Mouse (Mus musculus): ENCODE data around the gene Rras2. TPM values are rescaled to one million over a fixed set of nuclear protein-coding genes. Genes with fewer than 3 reads are reported as not detected.

Gene Rras2
- polyA plus RNA-seq, 1 experiment from 2014 or later, result 21.2 TPM

DNA sequence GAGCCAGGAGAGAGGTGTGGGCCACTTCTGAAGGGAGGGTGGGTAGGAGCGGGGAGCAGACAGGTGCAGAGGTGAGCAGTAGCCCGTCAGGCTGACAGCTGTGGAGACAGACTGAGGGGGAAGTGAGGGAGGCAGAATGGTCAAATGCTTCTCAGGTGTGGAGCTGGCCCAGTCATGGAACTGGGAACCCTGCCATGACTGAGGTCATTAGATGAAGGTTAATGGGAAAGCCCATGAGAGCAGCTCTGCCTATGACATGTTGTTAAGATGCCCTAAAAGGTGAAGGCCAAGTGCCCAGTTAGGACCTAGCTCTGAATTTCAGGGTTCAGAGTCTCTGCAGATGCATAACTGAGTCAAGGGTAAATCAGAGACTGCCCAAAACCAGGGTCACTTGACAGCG is 98.7 kb downstream of the Rras2 start:
- ATAC-seq (ENCODE audit: insufficient number of reproducible peaks, insufficient read depth, low FRiP score, low TSS enrichment, low read depth), result no peak
- WGBS, result 74% methylated on average over 3 of the region's 3 CpGs
- no peak overlapping the region for H3K27ac ChIP-seq

DNA sequence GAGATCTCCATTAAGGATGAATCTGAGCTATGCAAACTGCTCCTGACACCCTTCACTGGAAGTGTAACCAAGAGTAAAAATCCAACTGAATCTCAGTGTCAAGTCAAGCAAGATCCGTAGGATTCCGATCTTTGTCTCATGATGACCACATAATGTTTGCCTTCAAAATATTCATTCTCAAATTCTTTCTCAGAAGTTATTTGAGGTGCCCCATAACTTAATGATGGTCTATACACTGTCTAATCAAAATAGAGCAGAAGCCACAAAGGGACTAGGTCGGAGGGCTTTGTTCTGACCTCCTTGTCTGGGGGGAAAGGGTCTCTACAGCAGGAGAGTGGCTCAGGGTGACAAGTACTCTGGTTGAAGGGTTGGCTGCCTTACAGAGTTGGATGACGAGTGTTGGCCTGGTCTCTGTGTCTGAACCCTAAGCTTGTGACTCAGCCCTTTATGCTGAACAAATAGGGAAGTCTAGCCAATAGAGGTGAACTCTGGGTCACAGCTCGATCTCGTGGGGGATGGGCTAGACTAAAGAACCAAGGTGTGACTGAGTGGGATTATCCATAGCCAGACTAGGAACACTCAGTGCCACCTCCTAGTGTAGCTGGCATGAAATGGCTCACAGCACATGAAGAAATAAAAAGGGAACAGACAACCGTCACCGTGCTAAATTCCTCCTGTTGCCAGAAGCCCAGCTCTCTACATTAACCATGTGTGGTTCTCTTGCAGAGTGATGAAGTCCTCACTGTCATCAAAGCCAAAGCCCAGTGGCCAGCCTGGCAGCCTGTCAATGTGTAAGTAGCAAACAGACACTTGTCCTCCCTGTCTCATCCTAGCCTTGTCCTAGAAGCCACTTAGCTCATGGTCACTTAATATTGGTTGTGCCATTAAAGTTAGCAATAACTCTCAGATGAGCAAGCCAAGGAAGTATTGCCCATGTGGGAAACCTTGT is 101.3 kb downstream of the Rras2 start:
- H3K27ac ChIP-seq, result no peak overlapping the region
- H3K4me3 ChIP-seq, result no peak overlapping the region
- WGBS, result 77% methylated on average over 8 of the region's 8 CpGs
- H3K36me3 ChIP-seq, result no peaks in the 10 kb centered on the region
- no peaks in the 10 kb centered on the region for H3K9me3 ChIP-seq
- ATAC-seq (ENCODE audit: insufficient number of reproducible peaks, insufficient read depth, low FRiP score, low TSS enrichment, low read depth), result no peak
- no peaks in the 10 kb centered on the region for H3K27me3 ChIP-seq
- no peak overlapping the region for H3K4me2 ChIP-seq
- H3K4me1 ChIP-seq, result no peaks in the 10 kb centered on the region
- H3K9ac ChIP-seq, result no peak overlapping the region

More for the DNA sequence above, 98.7 kb downstream of the Rras2 start:
- no peak overlapping the region for H3K9ac ChIP-seq
- H3K4me2 ChIP-seq, result no peak overlapping the region
- no peaks in the 10 kb centered on the region for H3K9me3 ChIP-seq
- H3K4me1 ChIP-seq, result no peaks in the 10 kb centered on the region
- H3K4me3 ChIP-seq, result no peak overlapping the region
- H3K36me3 ChIP-seq, result no peaks in the 10 kb centered on the region
- H3K27me3 ChIP-seq, result no peaks in the 10 kb centered on the region

DNA sequence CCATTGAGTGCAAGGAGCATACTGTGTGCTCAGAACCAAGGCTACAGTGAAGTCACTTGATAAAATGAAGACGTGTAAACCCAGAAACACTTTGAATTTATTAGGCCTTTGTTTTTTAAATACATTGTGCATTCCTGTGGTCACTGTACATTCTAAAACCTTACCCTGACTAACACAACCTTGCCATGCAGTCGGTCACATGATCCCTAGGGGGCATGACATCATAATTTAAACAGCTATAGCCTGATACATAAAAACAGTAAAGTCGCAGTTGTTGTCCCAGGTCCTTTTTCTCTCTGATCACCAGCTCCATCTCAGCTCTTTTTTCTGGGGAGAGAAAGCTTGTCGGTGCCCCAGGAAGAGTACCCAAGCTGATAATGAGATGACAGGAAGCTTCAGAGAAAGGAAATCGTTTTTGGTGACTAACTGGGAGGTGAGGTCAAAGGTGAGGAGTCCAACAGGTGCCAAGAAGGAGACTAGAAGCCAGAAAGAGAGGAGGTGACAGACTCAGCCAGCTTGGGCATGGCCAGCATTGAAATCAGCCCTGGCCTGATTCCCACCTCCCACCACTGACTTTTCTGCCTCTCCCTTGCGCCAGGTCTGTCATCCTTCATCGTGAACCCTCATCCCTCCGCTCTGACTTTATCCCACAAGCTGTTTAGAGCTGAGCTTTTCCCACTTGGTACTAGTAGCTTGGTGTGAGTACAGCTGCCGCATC is 105.7 kb downstream of the Rras2 start:
- 60% methylated on average over 9 of the region's 9 CpGs for WGBS
- no peak overlapping the region for H3K9ac ChIP-seq
- ATAC-seq (ENCODE audit: insufficient number of reproducible peaks, insufficient read depth, low FRiP score, low TSS enrichment, low read depth), result no peak
- H3K27ac ChIP-seq, result no peak overlapping the region
- no peaks in the 10 kb centered on the region for H3K4me1 ChIP-seq
- H3K27me3 ChIP-seq, result no peaks in the 10 kb centered on the region
- H3K4me2 ChIP-seq, result no peak overlapping the region
- H3K36me3 ChIP-seq, result no peaks in the 10 kb centered on the region
- H3K4me3 ChIP-seq, result no peak overlapping the region
- no peaks in the 10 kb centered on the region for H3K9me3 ChIP-seq

DNA sequence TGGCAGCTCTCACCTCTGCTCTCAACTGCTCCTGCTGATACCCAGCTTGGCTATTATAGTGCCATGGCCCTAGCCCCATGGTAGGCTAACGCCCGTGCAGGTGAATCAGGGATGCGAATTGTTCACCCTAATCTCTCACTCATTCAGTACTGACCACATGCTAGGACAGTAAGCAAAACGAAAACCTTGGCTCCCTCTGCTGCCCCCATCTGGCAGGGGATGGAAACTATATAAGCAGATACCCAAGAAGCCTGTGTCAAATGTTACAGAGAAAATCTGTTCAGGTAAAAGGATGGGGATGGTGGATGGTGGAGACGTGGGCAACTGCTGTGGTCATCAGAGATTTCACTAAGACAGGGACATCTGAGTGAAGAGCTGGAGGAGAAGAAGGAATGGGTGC is 110.0 kb downstream of the Rras2 start:
- Histone ChIP-seq H3K4me1 (no peaks in the 10 kb centered on the region), H3K36me3 (no peaks in the 10 kb centered on the region), H3K9me3 (no peaks in the 10 kb centered on the region), H3K4me3 (no peak overlapping the region), H3K4me2 (no peak overlapping the region), H3K27ac (no peak overlapping the region), H3K9ac (no peak overlapping the region), H3K27me3 (peaks cover 3% of the 10 kb centered on the region; the same call in 1 of the 2 replicates)
- WGBS, result 67% methylated on average over 5 of the region's 5 CpGs
- no peak for ATAC-seq (ENCODE audit: insufficient number of reproducible peaks, insufficient read depth, low FRiP score, low TSS enrichment, low read depth)

DNA sequence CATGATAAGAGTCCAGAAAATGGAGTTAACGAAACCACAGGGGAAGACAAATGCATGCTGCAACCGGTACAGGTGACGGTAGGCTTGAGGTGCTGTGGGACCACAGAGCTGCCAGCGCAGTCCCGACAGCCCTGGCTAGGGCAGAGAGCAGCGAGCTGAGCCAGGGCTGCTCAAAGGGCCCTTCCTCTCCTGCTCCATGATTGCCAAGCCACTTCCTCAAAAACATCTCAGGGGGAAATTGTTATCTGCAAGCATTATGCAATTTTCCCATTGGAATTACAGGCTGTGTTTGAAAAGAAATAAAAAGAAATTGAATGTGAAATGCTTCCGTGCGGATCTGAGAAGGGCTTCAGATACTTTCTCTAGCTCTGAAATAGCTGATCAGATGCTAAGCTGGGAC is 111.1 kb downstream of the Rras2 start:
- 81% methylated on average over 8 of the region's 8 CpGs for WGBS
- H3K27ac ChIP-seq, result no peak overlapping the region
- ATAC-seq (ENCODE audit: insufficient number of reproducible peaks, insufficient read depth, low FRiP score, low TSS enrichment, low read depth), result no peak
- no peak overlapping the region for H3K4me2 ChIP-seq
- no peaks in the 10 kb centered on the region for H3K4me1 ChIP-seq
- H3K9ac ChIP-seq, result no peak overlapping the region
- no peak overlapping the region for H3K4me3 ChIP-seq
- no peaks in the 10 kb centered on the region for H3K36me3 ChIP-seq
- H3K9me3 ChIP-seq, result 0 out of 2 replicates have a peak, but pooled peaks cover 2% of the 10 kb centered on the region
- peaks cover 3% of the 10 kb centered on the region; the same call in 1 of the 2 replicates for H3K27me3 ChIP-seq

DNA sequence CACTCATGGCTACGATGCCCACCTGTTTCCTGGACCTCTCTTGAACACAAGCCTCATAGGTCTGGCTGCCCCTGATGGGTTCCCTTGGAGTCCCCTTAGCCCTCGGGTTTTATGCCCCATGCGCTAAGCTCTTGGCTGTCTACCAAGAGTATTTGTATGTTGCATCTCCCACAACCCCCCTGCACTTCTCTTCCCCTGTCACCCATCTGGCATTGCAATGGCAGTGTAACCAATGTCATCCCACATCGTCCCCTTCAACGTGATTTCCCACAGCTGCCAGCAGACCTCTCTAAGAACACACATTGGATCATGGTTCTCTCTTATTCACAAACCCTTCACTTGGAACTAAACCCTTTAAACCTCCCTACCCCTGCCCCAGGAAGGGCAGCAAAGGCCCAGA is 112.1 kb downstream of the Rras2 start:
- Histone ChIP-seq H3K9ac (no peak overlapping the region), H3K9me3 (0 out of 2 replicates have a peak, but pooled peaks cover 3% of the 10 kb centered on the region), H3K27me3 (peaks cover 3% of the 10 kb centered on the region; the same call in 1 of the 2 replicates), H3K4me1 (no peaks in the 10 kb centered on the region), H3K27ac (no peak overlapping the region), H3K36me3 (no peaks in the 10 kb centered on the region), H3K4me3 (no peak overlapping the region), H3K4me2 (no peak overlapping the region)
- 77% methylated on average over 5 of the region's 5 CpGs for WGBS
- no peak for ATAC-seq (ENCODE audit: insufficient number of reproducible peaks, insufficient read depth, low FRiP score, low TSS enrichment, low read depth)

DNA sequence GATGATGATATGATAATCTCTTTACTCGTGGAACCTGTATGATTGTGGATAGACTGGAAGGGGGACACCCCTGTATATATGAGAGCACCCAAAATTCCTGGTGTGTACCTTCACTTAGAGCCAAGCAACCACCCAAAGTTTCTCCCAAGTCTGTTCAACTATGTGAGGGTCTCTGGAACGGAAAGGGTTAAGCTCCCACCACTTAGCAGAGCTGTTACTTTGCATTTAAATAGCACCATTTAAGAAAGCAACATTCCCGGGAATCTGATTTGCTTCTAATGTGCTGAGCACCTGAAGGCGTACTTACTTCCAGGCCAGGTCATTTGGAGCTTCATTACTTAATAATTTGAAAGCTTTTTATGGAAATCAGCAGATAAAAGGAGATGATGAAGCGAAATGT is 113.4 kb downstream of the Rras2 start:
- ATAC-seq (ENCODE audit: insufficient number of reproducible peaks, insufficient read depth, low FRiP score, low TSS enrichment, low read depth), result no peak

DNA sequence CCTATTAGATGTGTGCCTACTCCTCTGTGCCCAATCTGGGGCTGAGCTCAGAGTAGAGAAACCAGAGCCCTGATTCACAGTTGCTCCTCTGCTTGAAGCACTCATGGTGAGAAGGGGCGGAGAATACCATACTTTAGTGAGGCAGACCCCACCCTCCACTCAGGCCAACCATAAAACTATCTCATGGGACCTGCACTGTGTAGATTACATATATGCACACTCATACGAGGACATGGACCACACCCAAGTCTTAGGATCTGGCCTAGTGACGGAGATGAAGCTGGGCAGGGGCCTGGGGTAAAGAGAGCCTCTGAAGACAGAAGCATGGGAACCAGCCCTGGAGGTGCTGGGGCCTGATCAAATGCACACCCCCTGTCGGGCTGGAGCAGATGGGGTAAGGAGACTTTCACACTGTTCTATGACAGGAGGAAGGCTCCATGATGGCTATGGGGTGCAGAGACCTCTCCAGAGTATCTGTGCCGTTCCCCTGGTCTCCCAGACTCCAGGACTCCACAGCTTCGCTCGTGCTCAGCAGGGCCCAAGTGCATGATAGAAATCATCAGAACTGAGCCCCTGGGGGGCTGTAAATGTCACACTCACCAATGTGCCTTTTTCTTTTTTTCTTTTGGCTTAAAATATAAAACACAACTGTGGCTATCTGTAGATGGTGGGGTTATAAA is 119.8 kb downstream of the Rras2 start:
- Histone ChIP-seq H3K4me3 (no peak overlapping the region), H3K36me3 (no peaks in the 10 kb centered on the region), H3K9me3 (0 out of 2 replicates have a peak, but pooled peaks cover 3% of the 10 kb centered on the region), H3K27ac (no peak overlapping the region), H3K4me1 (no peaks in the 10 kb centered on the region), H3K4me2 (no peak overlapping the region), H3K9ac (no peak overlapping the region), H3K27me3 (no peaks in the 10 kb centered on the region)
- peak; percentile 69; the same call in 1 of the 2 replicates for ATAC-seq (ENCODE audit: insufficient number of reproducible peaks, insufficient read depth, low FRiP score, low TSS enrichment, low read depth)
- 79% methylated on average over 7 of the region's 7 CpGs for WGBS

More for the DNA sequence above, 113.4 kb downstream of the Rras2 start:
- WGBS, result 21% methylated on average over 5 of the region's 5 CpGs
- Histone ChIP-seq H3K4me3 (no peak overlapping the region), H3K27ac (no peak overlapping the region), H3K27me3 (peaks cover 3% of the 10 kb centered on the region; the same call in 1 of the 2 replicates), H3K4me2 (no peak overlapping the region), H3K36me3 (no peaks in the 10 kb centered on the region), H3K4me1 (no peaks in the 10 kb centered on the region), H3K9me3 (0 out of 2 replicates have a peak, but pooled peaks cover 3% of the 10 kb centered on the region), H3K9ac (no peak overlapping the region)

Other genes with a start within 250 kb of the Rras2 start
- gene Copb1, start 136.9 kb upstream of the Rras2 start, polyA plus RNA-seq (2015; fragmentation: Nextera tagmentation; extraction: Ambion mirVana), result 123 and 133 TPM in 2 replicates
- gene Psma1, start 158.3 kb upstream of the Rras2 start, polyA plus RNA-seq (2015; fragmentation: Nextera tagmentation; extraction: Ambion mirVana), result 394 and 409 TPM in 2 replicates